Mouse (Mus musculus) intestine, embryonic 16.5 days (tissue): ENCODE measurements at regions not wholly inside any gene's neighbourhood (a gene's known extent, or its start where the extent isn't known, plus 50 kb on each side); places are given as distances from the start of the nearest gene placed in this dataset.

ENCODE experiments used
- ATAC-seq: fragments of 200-750 bp; cut with Nextera tagmentation; 2 replicates; pipeline ENCODE4 v1.8.0; 2017; ENCODE audit warnings: moderate TSS enrichment, moderate library complexity
- H3K27ac ChIP-seq: fragments of 300-500 bp; sonication (generic); 2 replicates; pipeline ENCODE4 v1.5.1; 2014; ENCODE audit warnings: mild to moderate bottlenecking, low read length
- H3K27me3 ChIP-seq: fragments of 300-500 bp; sonication (generic); replicated peaks from 2 replicates; pipeline ENCODE4 v1.6.1; 2014; ENCODE audit warnings: low read length, control low read depth, mixed read lengths; ENCODE audit not compliant: control insufficient read depth, insufficient read depth
- H3K36me3 ChIP-seq: fragments of 300-500 bp; sonication (generic); 2 replicates; pipeline ENCODE4 v1.6.1; 2014; ENCODE audit warnings: low read length, control low read depth; ENCODE audit not compliant: control insufficient read depth, insufficient read depth
- H3K4me1 ChIP-seq: fragments of 300-500 bp; sonication (generic); 2 replicates; pipeline ENCODE4 v1.6.1; 2014; ENCODE audit warnings: low read length, control low read depth, mixed read lengths; ENCODE audit not compliant: control insufficient read depth, insufficient read depth
- H3K4me2 ChIP-seq: fragments of 300-500 bp; sonication (generic); 2 replicates; pipeline ENCODE4 v1.6.1; 2014; ENCODE audit warnings: low read depth, low read length, control low read depth
- H3K4me3 ChIP-seq: fragments of 300-500 bp; sonication (generic); 2 replicates; pipeline ENCODE4 v1.5.1; 2014; ENCODE audit warnings: mild to moderate bottlenecking, low read length
- H3K9ac ChIP-seq: fragments of 300-500 bp; sonication (generic); 2 replicates; pipeline ENCODE4 v1.6.1; 2014; ENCODE audit warnings: low read depth, low read length
- H3K9me3 ChIP-seq: fragments of 300-500 bp; sonication (generic); 2 replicates; pipeline ENCODE4 v1.6.1; 2016; ENCODE audit warnings: low read length, control low read depth; ENCODE audit not compliant: control insufficient read depth
- WGBS: fragments of 180-500 bp; shearing (Covaris S2); extraction: QIAGEN DNeasy Blood & Tissue Kit; methylation state at CpG from one replicate; pipeline ENCODE4 v1.1.7; 2014; 5-methylcytosine and 5-hydroxymethylcytosine counted together

- ATAC-seq, result no peak
- Histone ChIP-seq H3K36me3 (no peaks in the 10 kb centered on the region), H3K9me3 (no peaks in the 10 kb centered on the region), H3K9ac (no peak overlapping the region), H3K4me3 (no peak overlapping the region), H3K27ac (no peak overlapping the region), H3K4me2 (no peak overlapping the region), H3K4me1 (no peaks in the 10 kb centered on the region), H3K27me3 (no peaks in the 10 kb centered on the region)
- WGBS, result 78% methylated on average over 4 of the region's 4 CpGs
Observed at GRCm38 (mm10) chr9:61230306-61230705, 141.9 kb upstream of the Tle3 start.

- H3K27me3 ChIP-seq, result no peaks in the 10 kb centered on the region
- H3K4me1 ChIP-seq, result peaks cover 8% of the 10 kb centered on the region; the same call in 1 of the 2 replicates
- H3K27ac ChIP-seq, result no peak overlapping the region
- H3K9me3 ChIP-seq, result no peaks in the 10 kb centered on the region
- no peak overlapping the region for H3K4me3 ChIP-seq
- no peak overlapping the region for H3K9ac ChIP-seq
- H3K36me3 ChIP-seq, result no peaks in the 10 kb centered on the region
- no peak overlapping the region for H3K4me2 ChIP-seq
- WGBS, result 85% methylated on average over 7 of the region's 7 CpGs
- no peak for ATAC-seq
Observed at GRCm38 (mm10) chr9:61232630-61233029, 139.5 kb upstream of the Tle3 start.

GRCm38 (mm10) chr9:61233251-61233650 is 138.9 kb upstream of the Tle3 start:
- WGBS, result 58% methylated on average over 2 of the region's 2 CpGs
- Histone ChIP-seq H3K27ac (no peak overlapping the region), H3K36me3 (no peaks in the 10 kb centered on the region), H3K9ac (no peak overlapping the region), H3K4me2 (no peak overlapping the region), H3K27me3 (no peaks in the 10 kb centered on the region), H3K4me1 (peaks cover 8% of the 10 kb centered on the region; the same call in 1 of the 2 replicates), H3K4me3 (no peak overlapping the region), H3K9me3 (no peaks in the 10 kb centered on the region)
- no peak for ATAC-seq

- no peaks in the 10 kb centered on the region for H3K9me3 ChIP-seq
- no peak for ATAC-seq
- peaks cover 8% of the 10 kb centered on the region; the same call in 1 of the 2 replicates for H3K4me1 ChIP-seq
- no peak overlapping the region for H3K27ac ChIP-seq
- H3K4me2 ChIP-seq, result no peak overlapping the region
- H3K9ac ChIP-seq, result no peak overlapping the region
- H3K27me3 ChIP-seq, result no peaks in the 10 kb centered on the region
- no peaks in the 10 kb centered on the region for H3K36me3 ChIP-seq
- WGBS, result 47% methylated on average over 17 of the region's 17 CpGs
- no peak overlapping the region for H3K4me3 ChIP-seq
Observed at GRCm38 (mm10) chr9:61235653-61236610, 136.2 kb upstream of the Tle3 start.

GRCm38 (mm10) chr9:61238687-61239250 is 133.4 kb upstream of the Tle3 start:
- H3K4me3 ChIP-seq, result no peak overlapping the region
- peaks cover 8% of the 10 kb centered on the region; the same call in 1 of the 2 replicates for H3K4me1 ChIP-seq
- H3K9ac ChIP-seq, result no peak overlapping the region
- no peak overlapping the region for H3K27ac ChIP-seq
- H3K36me3 ChIP-seq, result no peaks in the 10 kb centered on the region
- no peaks in the 10 kb centered on the region for H3K9me3 ChIP-seq
- H3K27me3 ChIP-seq, result no peaks in the 10 kb centered on the region
- no peak for ATAC-seq
- 60% methylated on average over 4 of the region's 4 CpGs for WGBS
- H3K4me2 ChIP-seq, result no peak overlapping the region

GRCm38 (mm10) chr9:61239328-61239727 is 132.8 kb upstream of the Tle3 start:
- Histone ChIP-seq H3K4me3 (no peak overlapping the region), H3K4me1 (peaks cover 8% of the 10 kb centered on the region; the same call in 1 of the 2 replicates), H3K36me3 (no peaks in the 10 kb centered on the region), H3K27ac (no peak overlapping the region), H3K4me2 (no peak overlapping the region), H3K27me3 (no peaks in the 10 kb centered on the region), H3K9ac (no peak overlapping the region), H3K9me3 (no peaks in the 10 kb centered on the region)
- whole genome bisulfite sequencing, result 66% methylated on average over 4 of the region's 4 CpGs
- no peak for ATAC-seq

- Histone ChIP-seq H3K36me3 (no peaks in the 10 kb centered on the region), H3K27ac (no peak overlapping the region), H3K9me3 (0 out of 2 replicates have a peak, but pooled peaks cover 3% of the 10 kb centered on the region), H3K27me3 (no peaks in the 10 kb centered on the region), H3K9ac (no peak overlapping the region), H3K4me3 (no peak overlapping the region), H3K4me2 (no peak overlapping the region), H3K4me1 (no peaks in the 10 kb centered on the region)
- WGBS, result 59% methylated on average over 8 of the region's 8 CpGs
- no peak for ATAC-seq
Observed at GRCm38 (mm10) chr9:61241442-61241841, 130.7 kb upstream of the Tle3 start.

GRCm38 (mm10) chr9:61242167-61242860 is 129.9 kb upstream of the Tle3 start:
- Histone ChIP-seq H3K4me1 (no peaks in the 10 kb centered on the region), H3K27ac (no peak overlapping the region), H3K4me2 (no peak overlapping the region), H3K9me3 (0 out of 2 replicates have a peak, but pooled peaks cover 3% of the 10 kb centered on the region), H3K9ac (no peak overlapping the region), H3K4me3 (no peak overlapping the region), H3K27me3 (no peaks in the 10 kb centered on the region), H3K36me3 (no peaks in the 10 kb centered on the region)
- ATAC-seq, result no peak
- WGBS, result 73% methylated on average over 9 of the region's 9 CpGs

- H3K4me3 ChIP-seq, result no peak overlapping the region
- no peak for ATAC-seq
- no peak overlapping the region for H3K4me2 ChIP-seq
- H3K9ac ChIP-seq, result no peak overlapping the region
- WGBS, result 81% methylated on average over 6 of the region's 6 CpGs
- H3K27ac ChIP-seq, result no peak overlapping the region
- no peaks in the 10 kb centered on the region for H3K36me3 ChIP-seq
- no peaks in the 10 kb centered on the region for H3K27me3 ChIP-seq
- H3K9me3 ChIP-seq, result 0 out of 2 replicates have a peak, but pooled peaks cover 3% of the 10 kb centered on the region
- H3K4me1 ChIP-seq, result no peaks in the 10 kb centered on the region
Observed at GRCm38 (mm10) chr9:61243289-61243688, 128.9 kb upstream of the Tle3 start.
